Mouse (Mus musculus): ENCODE measurements around the gene Slc22a5.
"Not testable (repeated sequence)": the region's sequence is repeated elsewhere in the genome, so short reads cannot be mapped to it uniquely, and the experiment has no call there.

Gene Slc22a5

GRCm38 (mm10) chr11:53891505-53892451, at the start of gene Slc22a5:
Gene Slc22a5 (minus strand): TSS chr11:53891660.
- peak; percentile 96 for DNase-seq (ENCODE audit: low spot score)

DNA sequence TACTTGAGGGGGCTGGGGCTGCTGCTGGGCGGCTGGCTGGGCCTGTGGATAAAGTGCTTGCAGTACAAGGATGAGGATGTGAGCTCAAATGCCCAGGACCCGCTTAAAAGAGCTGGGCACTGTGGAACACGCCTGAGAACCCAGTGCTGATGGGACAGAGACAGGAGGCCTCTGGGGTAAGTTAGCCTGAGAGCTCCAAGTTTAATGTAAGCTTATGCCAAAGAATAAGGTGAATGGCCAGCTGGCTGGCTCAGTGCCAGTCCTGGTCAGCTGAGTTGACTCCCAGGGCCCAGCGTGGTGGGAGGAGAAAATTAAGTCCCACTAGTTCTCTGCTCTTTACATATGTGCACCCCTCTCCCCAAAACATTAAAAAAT, 40.5 kb upstream of the Slc22a5 start:
- DNase-seq (ENCODE audit: low spot score), result not testable (repeated sequence)

- peak; percentile 60 for DNase-seq (ENCODE audit: low spot score)
These were observed 39.9 kb upstream of the Slc22a5 start for GRCm38 (mm10) chr11:53931091-53931943.

- DNase-seq (ENCODE audit: low spot score), result no peak
These were observed 38.3 kb upstream of the Slc22a5 start for GRCm38 (mm10) chr11:53929741-53930140.

- DNase-seq (ENCODE audit: low spot score), result no peak
These were observed 37.1 kb upstream of the Slc22a5 start for GRCm38 (mm10) chr11:53928585-53928984.

- no peak for DNase-seq (ENCODE audit: low spot score)
These were observed 34.8 kb upstream of the Slc22a5 start for GRCm38 (mm10) chr11:53926303-53926702.

DNA sequence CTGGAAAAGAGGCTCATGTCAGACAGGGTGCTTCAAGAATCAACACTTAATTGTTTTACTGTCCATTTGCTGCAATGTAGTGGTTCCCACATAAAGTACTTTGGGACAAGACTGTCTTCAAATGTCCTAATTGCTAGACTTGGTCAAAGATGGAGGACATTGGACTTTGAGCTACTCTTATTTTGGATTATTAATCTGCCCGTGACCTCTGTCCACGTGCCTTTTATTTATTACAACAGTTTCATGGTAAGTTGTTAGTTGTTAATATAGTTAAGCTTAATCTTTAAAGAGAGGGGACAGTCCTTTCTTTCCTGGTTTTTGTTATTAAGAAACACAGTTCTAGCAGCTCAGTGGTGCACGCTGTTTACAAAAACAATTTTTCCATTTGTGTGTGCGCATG, 27.4 kb upstream of the Slc22a5 start:
- DNase-seq (ENCODE audit: low spot score), result no peak

DNA sequence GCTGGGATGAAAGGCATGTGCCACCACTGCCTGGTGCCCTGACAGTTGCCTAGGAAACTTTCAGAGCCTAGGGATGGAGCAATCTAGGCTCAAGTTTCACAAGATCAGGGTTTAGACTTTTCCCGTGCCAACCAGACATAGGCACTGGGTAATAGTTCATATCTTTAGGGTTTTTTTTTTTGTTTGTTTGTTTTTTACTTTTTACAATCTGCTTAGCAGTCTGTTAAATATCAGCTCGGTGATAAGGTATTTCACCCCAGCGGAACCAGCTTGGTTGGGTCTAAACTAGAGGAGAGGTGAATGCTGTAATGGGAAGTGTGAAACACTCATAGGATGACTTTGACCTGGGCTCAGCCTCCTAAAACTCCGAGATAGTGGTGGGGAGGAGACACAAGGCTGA, 19.6 kb upstream of the Slc22a5 start:
- DNase-seq (ENCODE audit: low spot score), result peak; percentile 20

- no peak for DNase-seq (ENCODE audit: low spot score)
These were observed 17.2 kb upstream of the Slc22a5 start for GRCm38 (mm10) chr11:53908686-53909085.

- no peak for DNase-seq (ENCODE audit: low spot score)
These were observed 13.1 kb upstream of the Slc22a5 start for GRCm38 (mm10) chr11:53904534-53904925.

DNA sequence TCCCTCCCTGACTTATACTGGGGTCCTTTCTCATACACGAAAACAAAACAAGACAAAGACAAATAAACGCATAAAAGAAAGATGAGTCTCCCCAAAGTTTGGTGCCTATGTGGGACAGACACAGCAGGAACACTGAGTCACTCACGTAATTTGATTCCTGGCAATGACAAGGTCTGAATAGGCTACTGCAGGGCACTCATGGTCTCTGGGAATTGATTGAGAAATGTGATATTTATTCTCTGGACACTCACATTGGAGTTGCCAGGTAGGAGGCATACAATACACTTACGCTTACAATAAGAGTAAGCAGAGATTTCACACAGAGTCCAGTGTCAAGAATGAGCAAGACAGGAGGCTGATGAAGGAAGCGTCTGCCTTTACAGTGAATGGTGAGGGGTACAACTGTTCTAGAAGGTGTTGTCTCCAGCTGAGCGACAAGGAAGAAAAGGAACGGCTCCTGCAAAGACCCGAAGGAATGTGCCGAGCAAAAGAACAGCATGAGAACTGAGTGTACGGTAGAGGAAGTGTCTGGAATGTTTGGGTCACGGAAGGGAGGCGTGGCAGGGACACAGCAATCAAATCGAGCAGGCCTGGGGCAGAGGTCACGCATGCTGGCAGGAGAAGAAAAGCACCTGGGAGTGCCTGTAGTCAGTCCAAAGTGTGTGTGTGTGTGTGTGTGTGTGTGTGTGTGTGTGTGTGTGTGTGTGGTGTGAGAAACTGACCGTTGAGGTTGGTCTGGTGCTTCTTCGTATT, 12.5 kb upstream of the Slc22a5 start:
- DNase-seq (ENCODE audit: low spot score), result peak; percentile 56

GRCm38 (mm10) chr11:53902741-53903140, 11.3 kb upstream of the Slc22a5 start:
- no peak for DNase-seq (ENCODE audit: low spot score)

GRCm38 (mm10) chr11:53900991-53901390, 9.5 kb upstream of the Slc22a5 start:
- no peak for DNase-seq (ENCODE audit: low spot score)

DNA sequence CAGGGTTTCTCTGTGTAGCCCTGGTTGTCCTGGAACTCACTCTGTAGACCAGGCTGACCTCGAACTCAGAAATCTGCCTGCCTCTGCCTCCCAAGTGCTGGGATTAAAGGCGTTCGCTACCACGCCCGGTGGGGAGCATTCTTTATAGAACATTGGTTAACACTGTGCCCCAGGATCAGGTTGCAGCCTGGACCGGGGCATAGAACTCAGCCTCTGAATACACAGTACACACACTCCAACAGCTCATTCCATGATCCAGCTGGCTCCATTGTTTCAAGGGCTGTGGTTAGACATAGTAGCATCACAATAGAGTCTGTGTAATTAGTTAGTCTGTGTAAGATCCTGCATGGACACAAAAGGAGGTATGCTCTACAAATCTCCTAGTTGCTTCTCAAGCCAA, 8.5 kb upstream of the Slc22a5 start:
- DNase-seq (ENCODE audit: low spot score), result no peak

DNA sequence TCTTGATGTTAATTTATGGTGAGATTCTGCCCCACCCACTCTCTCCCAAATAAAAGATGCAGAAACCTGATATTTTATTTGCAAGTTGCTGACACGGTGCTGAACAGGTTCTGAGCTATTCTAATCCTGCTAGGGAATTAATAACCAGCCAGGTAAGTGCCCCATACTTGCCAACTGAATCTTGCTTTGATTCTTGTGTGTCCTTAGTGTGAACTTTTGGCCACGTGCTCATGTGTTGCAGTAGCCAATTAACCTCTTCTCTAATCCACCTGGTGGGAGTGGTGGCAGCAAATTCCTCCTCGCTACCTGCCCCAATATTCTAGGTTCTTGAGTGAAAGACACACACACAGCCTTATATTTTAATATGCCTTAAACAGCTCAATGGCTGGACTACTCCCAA, 7.5 kb upstream of the Slc22a5 start:
- no peak for DNase-seq (ENCODE audit: low spot score)

- no peak for DNase-seq (ENCODE audit: low spot score)
These were observed 5.5 kb upstream of the Slc22a5 start for GRCm38 (mm10) chr11:53896935-53897334.

DNA sequence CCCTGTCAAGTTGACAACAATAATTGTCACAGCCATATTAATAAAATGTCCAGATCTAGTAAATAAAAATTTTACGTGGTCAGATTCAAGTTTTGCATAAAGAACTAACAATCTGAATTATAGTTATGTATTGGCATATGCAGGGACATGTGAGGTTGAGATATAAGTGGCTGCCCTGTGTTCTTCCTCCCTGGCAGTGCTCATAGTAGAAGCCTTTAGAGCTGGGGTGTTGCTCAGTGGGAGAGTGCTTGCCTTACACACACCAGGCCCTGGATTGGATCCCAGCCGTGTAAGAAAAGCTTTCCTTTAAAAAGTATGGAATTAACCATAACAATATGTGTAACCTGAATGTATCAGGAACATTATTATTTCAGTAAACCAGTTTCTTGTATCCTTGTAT, 2.0 kb upstream of the Slc22a5 start:
- DNase-seq (ENCODE audit: low spot score), result no peak

DNA sequence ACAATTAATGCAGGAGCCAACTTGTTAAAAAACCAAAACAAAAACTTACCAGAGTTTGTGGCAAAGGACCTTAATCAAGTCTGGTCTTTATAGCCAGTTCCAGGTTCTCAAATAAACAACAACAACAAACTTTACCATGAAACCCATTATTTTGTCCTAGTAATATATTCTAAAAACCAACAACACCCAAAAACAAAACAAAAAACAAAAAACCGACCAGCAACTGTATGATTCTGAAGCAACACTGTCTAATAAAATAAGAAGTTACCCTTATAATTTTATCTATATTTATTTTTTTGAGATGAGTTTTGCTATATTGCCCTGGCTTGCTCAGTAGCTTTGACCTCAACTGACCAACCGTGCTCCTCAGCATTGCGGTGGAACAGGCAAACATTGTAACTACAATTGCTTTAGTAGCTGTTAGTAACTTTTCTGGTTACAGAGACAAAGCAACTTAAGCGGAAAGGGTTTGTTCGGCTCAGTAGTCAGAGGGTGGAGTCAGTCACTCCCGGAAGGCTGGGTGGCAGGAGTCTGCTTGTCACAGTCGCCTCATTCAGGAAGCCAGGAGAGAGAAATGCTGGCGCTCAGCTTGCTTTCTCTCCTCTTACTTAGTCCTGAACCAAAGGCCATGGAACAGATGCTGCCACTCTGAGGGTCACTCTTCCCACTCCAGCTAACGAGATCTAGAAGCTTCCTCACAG, 1.4 kb upstream of the Slc22a5 start:
- no peak for DNase-seq (ENCODE audit: low spot score)

- no peak for DNase-seq (ENCODE audit: low spot score)
These were observed 455 bp downstream of the Slc22a5 start for GRCm38 (mm10) chr11:53890906-53891504.

DNA sequence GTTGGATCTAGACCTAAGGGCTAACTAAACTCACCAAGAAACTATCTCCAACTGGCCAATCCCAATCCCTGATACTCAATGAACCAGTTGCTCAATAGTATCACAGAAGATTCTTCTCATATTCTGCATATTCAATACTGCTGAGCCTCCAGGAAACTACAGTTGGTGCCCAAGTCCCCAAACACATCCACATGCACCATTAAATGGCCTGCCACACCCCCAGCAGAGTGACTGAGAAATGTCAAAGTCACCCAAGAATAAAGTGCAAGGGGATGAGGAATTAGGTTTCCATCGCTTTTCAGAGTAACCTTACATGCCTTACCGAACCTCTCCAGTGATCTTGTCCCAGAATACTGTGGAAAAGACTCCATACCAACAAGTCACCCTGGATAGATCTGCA, 1.2 kb downstream of the Slc22a5 start:
- DNase-seq (ENCODE audit: low spot score), result no peak

DNA sequence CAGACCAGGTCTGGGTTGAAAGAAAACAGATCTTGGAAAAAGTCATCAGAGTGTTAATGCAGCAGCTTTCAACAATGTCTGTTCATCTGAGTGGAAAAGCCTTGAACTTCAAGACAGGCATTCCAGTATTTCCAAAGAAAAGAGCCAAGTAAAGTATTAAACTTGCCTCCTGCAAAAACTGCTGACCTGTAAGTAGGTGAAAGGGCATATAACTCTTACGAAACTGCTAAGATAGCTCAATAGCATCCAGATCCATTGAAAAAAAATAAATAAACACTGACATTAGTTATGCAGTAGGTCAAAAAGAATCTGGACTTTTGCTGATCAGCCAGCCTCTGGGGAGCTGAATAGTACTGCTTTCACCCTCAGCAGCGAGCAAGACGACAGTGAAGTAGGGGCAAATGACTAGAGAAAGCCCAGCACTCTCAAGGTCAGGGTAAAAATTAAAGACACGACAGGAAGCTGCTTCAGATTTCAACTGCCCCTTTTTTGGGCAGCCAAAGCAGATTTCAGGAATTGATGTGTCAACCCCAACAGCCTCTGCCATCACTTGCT, 2.3 kb downstream of the Slc22a5 start:
- no peak for DNase-seq (ENCODE audit: low spot score)

All from urinary bladder, postnatal 25 days (tissue).